In genomic region chr17:4265946-4266345, GRCm38 (mm10) we compare ENCODE assay signal across 11 mouse cellular contexts.
DNase-seq lines count a peak whose midpoint lies in the region; ATAC-seq and TF ChIP-seq lines count a peak whose summit lies in the region.
"Had no signal": no experiment of that assay in that cellular context is flagged by ENCODE, and none has a peak within 500 bp of the region (broad histone marks: within the 10 kb centered on the region; RNA-seq: fewer than 3 reads in every experiment).

No protein-coding gene starts in this region.

- H3K4me1 ChIP-seq in hindbrain, embryonic 12.5 days = peaks cover 12% of the 10 kb centered on the region
- H3K4me1 ChIP-seq in limb, embryonic 13.5 days = peaks cover 19% of the 10 kb centered on the region
- H3K4me1 ChIP-seq in liver, postnatal 0 days (ENCODE audit: insufficient read depth) = no peaks in the 10 kb centered on the region
- no peaks in the 10 kb centered on the region; the same call in 1 of the 2 replicates for H3K4me1 ChIP-seq in liver, embryonic 12.5 days

- H3K4me2 ChIP-seq in hindbrain, embryonic 12.5 days (replicated peaks) = no peak overlapping the region
- H3K4me2 ChIP-seq in limb, embryonic 13.5 days (replicated peaks) = peak overlapping the region; percentile 40
- no peak overlapping the region for H3K4me2 ChIP-seq in liver, postnatal 0 days (ENCODE audit: low read depth, low read length)
- H3K4me2 ChIP-seq in liver, embryonic 12.5 days = no peak overlapping the region
- H3K4me2 ChIP-seq: liver, embryonic 11.5 days had no signal

- TF ChIP-seq CTCF in liver, postnatal 0 days (IDR thresholded peaks at IDR 0.05; ENCODE audit: low read depth) = no peak

- H3K27me3 ChIP-seq in hindbrain, embryonic 12.5 days = no peaks in the 10 kb centered on the region
- no peaks in the 10 kb centered on the region for H3K27me3 ChIP-seq in limb, embryonic 13.5 days
- H3K27me3 ChIP-seq in liver, postnatal 0 days (ENCODE audit: insufficient read depth, low read length) = no peaks in the 10 kb centered on the region
- no peaks in the 10 kb centered on the region for H3K27me3 ChIP-seq in liver, embryonic 12.5 days (replicated peaks)

- H3K4me3 ChIP-seq in hindbrain, embryonic 12.5 days = no peak overlapping the region
- H3K4me3 ChIP-seq in limb, embryonic 13.5 days = no peak overlapping the region
- no peak overlapping the region for H3K4me3 ChIP-seq in liver, postnatal 0 days (ENCODE audit: low read depth, low read length)
- no peak overlapping the region for H3K4me3 ChIP-seq in liver, embryonic 12.5 days

- no peak overlapping the region for H3K9ac ChIP-seq in hindbrain, embryonic 12.5 days
- no peak overlapping the region; the same call in 1 of the 2 replicates for H3K9ac ChIP-seq in limb, embryonic 13.5 days
- no peak overlapping the region for H3K9ac ChIP-seq in liver, postnatal 0 days (replicated peaks)
- H3K9ac ChIP-seq in liver, embryonic 12.5 days = no peak overlapping the region

- H3K36me3 ChIP-seq in hindbrain, embryonic 12.5 days = no peaks in the 10 kb centered on the region
- H3K36me3 ChIP-seq in limb, embryonic 13.5 days = no peaks in the 10 kb centered on the region
- H3K36me3 ChIP-seq in liver, postnatal 0 days (replicated peaks; ENCODE audit: insufficient read depth, low read length) = no peaks in the 10 kb centered on the region
- H3K36me3 ChIP-seq in liver, embryonic 12.5 days = no peaks in the 10 kb centered on the region

- peak; percentile 53 for DNase-seq in MN1 (ENCODE audit: low spot score)
- DNase-seq in embryo, embryonic 11 days = peak; percentile 35
- DNase-seq in spleen, postnatal 10 days (ENCODE audit: low spot score in 2 of 2) = no peak
- no peak for DNase-seq in liver, postnatal 0 days
- no peak for DNase-seq in gastrocnemius, adult 8-10 months (ENCODE audit: low spot score in 2 of 2)
- DNase-seq: adrenal gland, adult 2 months; cerebellum, postnatal 14 days had no signal

- ATAC-seq in hindbrain, embryonic 12.5 days (ENCODE audit: low FRiP score) = no peak
- no peak for ATAC-seq in limb, embryonic 13.5 days (ENCODE audit: low FRiP score, low read depth)
- no peak for ATAC-seq in liver, postnatal 0 days
- no peak for ATAC-seq in liver, embryonic 12.5 days

- no peaks in the 10 kb centered on the region for H3K9me3 ChIP-seq in hindbrain, embryonic 12.5 days (replicated peaks)
- H3K9me3 ChIP-seq in limb, embryonic 13.5 days = no peaks in the 10 kb centered on the region
- no peaks in the 10 kb centered on the region for H3K9me3 ChIP-seq in liver, postnatal 0 days (ENCODE audit: low read length)
- no peaks in the 10 kb centered on the region for H3K9me3 ChIP-seq in liver, embryonic 12.5 days (replicated peaks)

- H3K27ac ChIP-seq in hindbrain, embryonic 12.5 days = 0 out of 2 replicates have a peak overlapping the region, but pooled peaks have one; percentile 44
- no peak overlapping the region for H3K27ac ChIP-seq in limb, embryonic 13.5 days
- H3K27ac ChIP-seq in liver, postnatal 0 days (ENCODE audit: low read depth) = no peak overlapping the region
- H3K27ac ChIP-seq in liver, embryonic 12.5 days = no peak overlapping the region

- WGBS in hindbrain, embryonic 12.5 days = 6% methylated on average over 6 of the region's 6 CpGs
- WGBS in limb, embryonic 13.5 days = 8% methylated on average over 6 of the region's 6 CpGs
- WGBS in liver, postnatal 0 days (ENCODE audit: insufficient replicate concordance) = 21% methylated on average over 6 of the region's 6 CpGs
- WGBS in liver, embryonic 12.5 days (ENCODE audit: insufficient replicate concordance) = 17% methylated on average over 6 of the region's 6 CpGs

- TF ChIP-seq EP300 in liver, postnatal 0 days (IDR thresholded peaks at IDR 0.05; ENCODE audit: low read depth) = no peak

Comparison
In these comparisons a context has a peak if more than half of its experiments do, and no peak if none do; other contexts are left out.
1. DNase-seq: peak in MN1 (single experiment) and embryo, embryonic 11 days (single experiment); none in spleen, postnatal 10 days (0 of 2), liver, postnatal 0 days (single experiment) and gastrocnemius, adult 8-10 months (0 of 2).